Mouse (Mus musculus): ENCODE data around the gene C4bp.

GRCm38 (mm10) chr1:130633316-130633715 lies 28.1 kb downstream of the C4bp start:
- TF ChIP-seq GATA1 (IDR thresholded peaks at IDR 0.05; ENCODE audit: borderline replicate concordance, low read length) (no peak), FLI1 (IDR thresholded peaks at IDR 0.05; ENCODE audit: low read length) (no peak)

Data from megakaryocyte, embryonic 14.5 days (primary cell).